Mouse (Mus musculus) heart, embryonic 14.5 days (tissue): ENCODE measurements at regions not wholly inside any gene's neighbourhood (a gene's known extent, or its start where the extent isn't known, plus 50 kb on each side); places are given as distances from the start of the nearest gene placed in this dataset.

Source experiments
- ATAC-seq: fragments of 200-750 bp; cut with Nextera tagmentation; 2 replicates; pipeline ENCODE4 v1.8.0; 2017; ENCODE audit warnings: low read depth, moderate TSS enrichment; ENCODE audit not compliant: insufficient number of reproducible peaks, insufficient read depth, low FRiP score
- H3K27ac ChIP-seq, 2 experiments: fragments of 200-500 bp in 1 of 2; fragments of 300-500 bp in 1 of 2; sonication (generic) in 1 of 2; replicated peaks in 1 of 2; 2 replicates each; pipeline ENCODE4 v1.5.1; 2012 to 2014; ENCODE audit warnings: low read depth in 2 of 2, low read length in 2 of 2, control low read depth in 1 of 2, mild to moderate bottlenecking in 1 of 2, mixed read lengths in 1 of 2; ENCODE audit not compliant: control insufficient read depth in 1 of 2, insufficient read depth in 1 of 2
- H3K27me3 ChIP-seq: fragments of 300-500 bp; sonication (generic); 2 replicates; pipeline ENCODE4 v1.6.1; 2014; ENCODE audit warnings: mild to moderate bottlenecking, low read length, control low read depth; ENCODE audit not compliant: control insufficient read depth, insufficient read depth
- H3K36me3 ChIP-seq: fragments of 300-500 bp; sonication (generic); 2 replicates; pipeline ENCODE4 v1.6.1; 2014; ENCODE audit warnings: mild to moderate bottlenecking, control low read depth, low read length, mixed read lengths; ENCODE audit not compliant: control insufficient read depth, insufficient read depth
- H3K4me1 ChIP-seq, 2 experiments: fragments of 200-500 bp in 1 of 2; fragments of 300-500 bp in 1 of 2; sonication (generic) in 1 of 2; 2 replicates each; pipeline ENCODE4 v1.6.1; 2012 to 2014; ENCODE audit warnings: low read length in 2 of 2, control low read depth in 1 of 2, mixed read lengths in 1 of 2; ENCODE audit not compliant: control insufficient read depth in 2 of 2, insufficient read depth in 2 of 2
- H3K4me2 ChIP-seq: fragments of 300-500 bp; sonication (generic); 2 replicates; pipeline ENCODE4 v1.6.1; 2014; ENCODE audit warnings: mild to moderate bottlenecking, low read length
- H3K4me3 ChIP-seq, 2 experiments: fragments of 200-500 bp in 1 of 2; fragments of 300-500 bp in 1 of 2; sonication (generic) in 1 of 2; 2 replicates each; pipeline ENCODE4 v1.5.1; 2012 to 2014; ENCODE audit warnings: low read length in 2 of 2, mild to moderate bottlenecking in 2 of 2, control low read depth in 1 of 2, low read depth in 1 of 2, moderate library complexity in 1 of 2; ENCODE audit not compliant: control insufficient read depth in 1 of 2, insufficient read depth in 1 of 2
- H3K9ac ChIP-seq: fragments of 300-500 bp; sonication (generic); 2 replicates; pipeline ENCODE4 v1.6.1; 2014; ENCODE audit warnings: mild to moderate bottlenecking, low read length
- H3K9me3 ChIP-seq: fragments of 300-500 bp; sonication (generic); 2 replicates; pipeline ENCODE4 v1.6.1; 2016; ENCODE audit warnings: low read length, control low read depth; ENCODE audit not compliant: control insufficient read depth
- WGBS: fragments of 180-500 bp; shearing (Covaris S2); extraction: QIAGEN DNeasy Blood & Tissue Kit; methylation state at CpG from one replicate; pipeline ENCODE4 v1.1.7; 2014; 5-methylcytosine and 5-hydroxymethylcytosine counted together

- Histone ChIP-seq H3K27ac (no peak overlapping the region), H3K9ac (no peak overlapping the region), H3K4me3 (no peak overlapping the region), H3K9me3 (no peaks in the 10 kb centered on the region), H3K27me3 (no peaks in the 10 kb centered on the region), H3K4me2 (no peak overlapping the region), H3K4me1 (peaks cover 2 to 6% of the 10 kb centered on the region in 2 experiments; a peak in 2 of 4 replicates), H3K36me3 (no peaks in the 10 kb centered on the region)
- 62% methylated on average over 2 of the region's 2 CpGs for WGBS
- no peak for ATAC-seq
Measured at GRCm38 (mm10) chr13:57186168-57186567, 290.4 kb upstream of the Trpc7 start.

GRCm38 (mm10) chr13:57170180-57170579 lies 274.4 kb upstream of the Trpc7 start:
- 52% methylated on average over 3 of the region's 3 CpGs for WGBS
- H3K4me1 ChIP-seq: no peaks in the 10 kb centered on the region

DNA sequence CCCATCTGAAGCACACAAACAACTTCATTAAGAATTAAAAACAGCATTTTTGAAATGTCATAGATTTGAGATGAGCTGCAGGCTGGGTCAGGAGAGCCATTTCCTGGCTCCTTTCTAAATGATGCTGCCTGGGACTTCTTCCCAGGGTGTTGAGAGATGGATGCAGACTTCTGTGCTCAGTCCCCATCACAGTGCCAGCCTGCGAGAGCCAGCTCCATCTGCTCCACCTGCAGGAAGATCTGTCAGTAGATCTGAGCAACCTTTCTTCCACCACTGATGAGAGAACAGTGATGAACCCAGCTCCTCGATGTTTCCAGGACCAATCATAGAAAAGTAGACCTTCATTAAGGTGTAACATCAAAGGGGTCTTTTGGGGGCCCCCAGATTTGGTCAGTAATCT lies 273.8 kb upstream of the Trpc7 start:
- H3K27ac ChIP-seq: no peak overlapping the region
- H3K4me2 ChIP-seq: no peak overlapping the region
- no peaks in the 10 kb centered on the region for H3K4me1 ChIP-seq
- H3K9me3 ChIP-seq: no peaks in the 10 kb centered on the region
- WGBS: 73% methylated on average over 2 of the region's 2 CpGs
- no peak for ATAC-seq
- H3K9ac ChIP-seq: no peak overlapping the region
- no peaks in the 10 kb centered on the region for H3K36me3 ChIP-seq
- no peaks in the 10 kb centered on the region for H3K27me3 ChIP-seq
- H3K4me3 ChIP-seq: no peak overlapping the region

More at GRCm38 (mm10) chr13:57170180-57170579, 274.4 kb upstream of the Trpc7 start:
- no peak overlapping the region for H3K4me3 ChIP-seq
- no peak overlapping the region for H3K9ac ChIP-seq
- no peak for ATAC-seq
- H3K36me3 ChIP-seq: no peaks in the 10 kb centered on the region
- H3K27me3 ChIP-seq: no peaks in the 10 kb centered on the region
- H3K9me3 ChIP-seq: no peaks in the 10 kb centered on the region
- H3K27ac ChIP-seq: no peak overlapping the region
- no peak overlapping the region for H3K4me2 ChIP-seq

GRCm38 (mm10) chr13:57165367-57165766 lies 269.6 kb upstream of the Trpc7 start:
- Histone ChIP-seq H3K4me3 (no peak overlapping the region), H3K9me3 (no peaks in the 10 kb centered on the region), H3K27me3 (no peaks in the 10 kb centered on the region), H3K36me3 (no peaks in the 10 kb centered on the region), H3K4me2 (no peak overlapping the region), H3K4me1 (no peaks in the 10 kb centered on the region), H3K9ac (no peak overlapping the region), H3K27ac (no peak overlapping the region)
- WGBS: 81% methylated on average over 2 of the region's 2 CpGs
- no peak for ATAC-seq

- Histone ChIP-seq H3K4me3 (no peak overlapping the region), H3K4me2 (no peak overlapping the region), H3K36me3 (no peaks in the 10 kb centered on the region), H3K4me1 (no peaks in the 10 kb centered on the region), H3K27ac (no peak overlapping the region), H3K9ac (no peak overlapping the region), H3K27me3 (no peaks in the 10 kb centered on the region), H3K9me3 (no peaks in the 10 kb centered on the region)
- WGBS: 70% methylated on average over 5 of the region's 5 CpGs
- no peak for ATAC-seq
Measured at GRCm38 (mm10) chr13:57152787-57153186, 257.0 kb upstream of the Trpc7 start.

GRCm38 (mm10) chr13:57147623-57148022 lies 251.8 kb upstream of the Trpc7 start:
- Histone ChIP-seq H3K4me2 (no peak overlapping the region), H3K9ac (no peak overlapping the region), H3K9me3 (no peaks in the 10 kb centered on the region), H3K4me3 (no peak overlapping the region), H3K36me3 (no peaks in the 10 kb centered on the region), H3K27me3 (no peaks in the 10 kb centered on the region), H3K27ac (no peak overlapping the region), H3K4me1 (no peaks in the 10 kb centered on the region)
- 77% methylated on average over 2 of the region's 2 CpGs for WGBS
- ATAC-seq: no peak

- Histone ChIP-seq H3K36me3 (no peaks in the 10 kb centered on the region), H3K9ac (no peak overlapping the region), H3K27me3 (no peaks in the 10 kb centered on the region), H3K9me3 (no peaks in the 10 kb centered on the region), H3K4me1 (no peaks in the 10 kb centered on the region), H3K27ac (no peak overlapping the region), H3K4me3 (no peak overlapping the region), H3K4me2 (no peak overlapping the region)
- no peak for ATAC-seq
- 47% methylated on average over 4 of the region's 4 CpGs for WGBS
Measured at GRCm38 (mm10) chr13:57146708-57147107, 250.9 kb upstream of the Trpc7 start.

- Histone ChIP-seq H3K4me3 (no peak overlapping the region), H3K4me2 (no peak overlapping the region), H3K9me3 (no peaks in the 10 kb centered on the region), H3K27me3 (no peaks in the 10 kb centered on the region), H3K4me1 (no peaks in the 10 kb centered on the region), H3K36me3 (no peaks in the 10 kb centered on the region), H3K9ac (no peak overlapping the region), H3K27ac (no peak overlapping the region)
- no peak for ATAC-seq
- WGBS: 65% methylated on average over 2 of the region's 2 CpGs
Measured at GRCm38 (mm10) chr13:57145782-57146181, 250.0 kb upstream of the Trpc7 start.
